Mouse (Mus musculus): Measurements from ENCODE around the gene Hist1h2bh.
A peak's percentile ranks its signal among the peaks of the same experiment; 100 is the strongest.
"Not testable (repeated sequence)": the region's sequence is repeated elsewhere in the genome, so short reads cannot be mapped to it uniquely, and the experiment has no call there.

DNA sequence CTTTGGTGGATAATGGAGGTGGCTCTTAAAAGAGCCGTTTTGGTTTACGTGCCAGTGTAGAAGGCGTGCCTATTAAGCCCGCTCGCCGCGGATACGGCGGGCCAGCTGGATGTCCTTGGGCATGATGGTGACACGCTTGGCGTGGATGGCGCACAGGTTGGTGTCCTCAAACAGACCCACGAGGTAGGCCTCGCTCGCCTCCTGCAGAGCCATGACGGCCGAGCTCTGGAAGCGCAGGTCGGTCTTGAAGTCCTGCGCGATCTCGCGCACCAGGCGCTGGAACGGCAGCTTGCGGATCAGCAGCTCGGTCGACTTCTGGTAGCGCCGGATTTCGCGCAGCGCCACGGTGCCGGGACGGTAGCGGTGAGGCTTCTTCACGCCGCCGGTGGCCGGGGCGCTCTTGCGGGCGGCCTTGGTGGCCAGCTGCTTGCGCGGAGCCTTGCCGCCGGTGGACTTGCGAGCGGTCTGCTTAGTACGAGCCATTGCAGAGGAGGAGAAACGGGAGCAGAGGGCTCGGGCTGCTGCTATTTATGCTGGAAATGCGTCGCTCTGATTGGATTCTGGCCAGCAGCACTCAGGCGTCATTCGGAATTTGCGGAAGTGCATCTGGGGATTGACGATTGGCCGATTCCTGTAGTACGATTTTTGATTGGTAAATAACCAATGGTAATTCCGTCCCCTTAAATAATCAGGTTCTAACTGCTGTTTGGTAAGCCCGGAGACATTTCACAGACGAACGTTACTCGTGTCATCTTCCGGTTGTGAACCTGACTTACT is 18.9 kb upstream of the Hist1h2bh start, which contains the start of gene Hist1h3e:
- peak; percentile 94 for TF ChIP-seq POLR2A (IDR thresholded peaks at IDR 0.05; ENCODE audit: extremely low read depth, insufficient read depth, low read length)
- not testable (repeated sequence) for TF ChIP-seq CTCF (IDR thresholded peaks at IDR 0.05; ENCODE audit: low read depth, low read length)
